Mouse (Mus musculus) lung, postnatal 0 days (tissue): ENCODE data around the gene Nkx3-2.

Source experiments
- CTCF ChIP-seq: IDR thresholded peaks from 2 replicates; pipeline ENCODE4 v1.5.1; 2016; ENCODE audit warnings: antibody characterized with exemption, mild to moderate bottlenecking
- EP300 ChIP-seq: IDR thresholded peaks from 2 replicates; pipeline ENCODE4 v1.6.1; 2016; ENCODE audit warnings: antibody characterized with exemption, mild to moderate bottlenecking, control low read depth

DNA sequence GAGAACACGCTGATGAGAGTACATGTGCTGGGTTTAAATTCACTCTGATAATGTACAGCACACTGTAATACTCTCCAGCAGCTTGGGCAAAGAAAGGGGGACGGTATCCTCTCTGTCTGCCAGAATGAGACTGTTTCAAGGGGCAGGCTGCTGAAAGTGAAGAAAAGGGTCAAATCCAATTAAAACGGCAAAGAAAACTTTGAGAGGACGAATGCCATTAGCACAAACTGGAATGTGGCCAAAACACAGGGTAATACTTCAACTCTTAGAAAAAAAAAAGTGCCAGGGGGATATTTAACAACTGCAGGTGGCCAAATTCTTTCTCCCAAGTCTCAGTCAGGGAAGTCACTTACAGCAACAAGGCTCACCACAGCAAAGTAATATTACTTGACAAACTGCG is 27.3 kb downstream of the Nkx3-2 start:
- TF ChIP-seq CTCF (no peak), EP300 (no peak)
